Mouse (Mus musculus): Measurements from ENCODE around the gene Dmbx1. TPM values are rescaled to one million over a fixed set of nuclear protein-coding genes. Genes with fewer than 3 reads are reported as not detected.

The Dmbx1 gene
- total RNA-seq, 1 experiment from 2014 or later, result not detected

- no peak for ATAC-seq (ENCODE audit: extremely low read depth, insufficient number of reproducible peaks, low FRiP score, poor library complexity, severe bottlenecking)
Measured at GRCm38 (mm10) chr4:115943669-115944314, 4.1 kb upstream of the Dmbx1 start.

GRCm38 (mm10) chr4:115941242-115941820, 1.6 kb upstream of the Dmbx1 start:
- no peak for ATAC-seq (ENCODE audit: extremely low read depth, insufficient number of reproducible peaks, low FRiP score, poor library complexity, severe bottlenecking)

- ATAC-seq (ENCODE audit: extremely low read depth, insufficient number of reproducible peaks, low FRiP score, poor library complexity, severe bottlenecking), result no peak
Measured at GRCm38 (mm10) chr4:115940681-115941080, 955 bp upstream of the Dmbx1 start.

- no peak for ATAC-seq (ENCODE audit: extremely low read depth, insufficient number of reproducible peaks, low FRiP score, poor library complexity, severe bottlenecking)
Measured at GRCm38 (mm10) chr4:115938276-115939160, 1.2 kb downstream of the Dmbx1 start.

DNA sequence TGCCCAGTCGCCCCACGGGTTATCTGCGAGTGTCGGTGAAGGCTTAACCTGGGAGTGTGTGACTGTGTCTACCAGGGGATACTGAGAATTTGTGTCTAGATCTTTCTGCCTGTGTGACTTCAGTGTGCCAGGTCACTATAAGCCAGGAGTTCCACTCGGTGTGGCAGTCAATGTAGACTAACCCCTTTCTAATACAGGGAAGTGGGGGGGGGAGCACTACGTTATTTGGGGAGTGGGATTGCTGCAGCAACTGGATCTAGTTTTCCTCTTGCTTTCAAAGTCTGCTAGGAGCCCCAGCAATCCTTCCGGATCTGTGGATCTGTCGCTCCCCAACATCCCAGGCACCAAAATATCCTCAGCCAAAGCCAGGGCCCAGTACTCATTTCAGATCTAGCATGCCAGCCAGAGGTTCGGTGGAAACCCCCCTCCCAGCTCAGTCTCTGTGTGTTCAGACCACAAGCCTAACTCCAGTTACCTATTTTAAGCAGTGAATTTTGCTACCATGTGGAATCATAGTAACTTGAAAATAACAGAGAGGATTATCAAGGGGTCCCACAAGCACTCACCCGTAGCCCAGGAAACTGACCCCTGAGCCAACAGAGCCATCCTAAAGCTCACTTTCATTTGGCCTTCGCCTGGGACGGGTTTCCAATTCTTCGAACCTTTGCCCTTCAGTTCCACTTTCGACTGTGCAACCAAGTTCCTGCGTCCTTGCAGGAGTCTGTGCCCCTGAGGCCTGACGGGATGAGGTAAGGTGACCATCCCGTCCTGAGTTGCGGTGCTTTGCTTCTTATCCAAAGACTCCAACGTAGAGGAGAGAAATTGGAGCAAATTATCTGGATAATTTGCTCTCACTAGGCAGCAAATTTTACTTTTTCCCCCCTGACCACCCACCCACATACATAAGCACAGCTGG, 2.4 kb downstream of the Dmbx1 start:
- ATAC-seq (ENCODE audit: extremely low read depth, insufficient number of reproducible peaks, low FRiP score, poor library complexity, severe bottlenecking), result no peak

DNA sequence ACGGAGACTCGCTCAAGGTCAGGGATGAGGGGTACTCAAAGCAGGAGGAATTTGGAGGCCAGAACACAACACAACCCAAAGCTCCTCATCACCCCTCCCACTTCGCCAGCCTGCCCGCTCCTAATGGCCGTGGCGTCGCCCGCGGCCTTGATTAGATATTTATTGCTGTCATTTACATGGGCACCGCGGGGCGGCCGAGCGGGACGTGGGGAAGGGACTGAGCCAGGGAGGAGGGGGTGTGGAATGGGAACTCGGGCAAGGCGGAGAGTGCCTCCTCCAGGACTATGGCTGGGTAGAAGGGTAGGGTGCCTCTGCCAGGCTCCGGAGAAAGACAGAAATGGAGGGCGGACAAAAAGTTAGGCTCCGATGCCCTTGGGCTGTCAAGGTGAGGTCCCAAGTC, 3.1 kb downstream of the Dmbx1 start:
- ATAC-seq (ENCODE audit: extremely low read depth, insufficient number of reproducible peaks, low FRiP score, poor library complexity, severe bottlenecking), result no peak

- ATAC-seq (ENCODE audit: extremely low read depth, insufficient number of reproducible peaks, low FRiP score, poor library complexity, severe bottlenecking), result no peak
Measured at GRCm38 (mm10) chr4:115935835-115936581, 3.7 kb downstream of the Dmbx1 start.

DNA sequence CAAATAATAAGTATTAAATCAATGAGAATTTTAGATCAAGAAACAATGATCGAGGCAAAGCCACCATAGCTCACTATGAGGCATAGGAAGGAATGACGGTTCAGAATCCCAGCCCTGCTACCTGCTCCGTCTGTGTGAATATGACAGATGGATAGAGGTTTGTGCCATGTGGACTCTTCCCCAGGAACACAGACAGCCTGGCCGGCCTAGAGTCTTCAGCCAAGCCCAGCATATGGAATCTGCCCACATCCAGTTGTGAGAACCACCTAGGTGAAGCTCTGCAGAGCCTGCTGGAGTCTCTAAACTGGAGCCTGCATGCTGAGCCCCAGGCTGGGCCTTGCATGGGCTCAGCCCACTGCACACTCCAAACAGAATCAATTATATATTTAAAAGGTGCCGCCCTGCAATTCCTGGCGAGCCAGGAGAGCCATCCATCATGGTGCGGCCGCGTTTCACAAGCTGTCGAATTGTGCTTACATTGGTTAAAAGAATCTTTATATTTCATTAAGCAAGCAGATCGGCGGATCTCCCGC, 8.1 kb downstream of the Dmbx1 start:
- no peak for ATAC-seq (ENCODE audit: extremely low read depth, insufficient number of reproducible peaks, low FRiP score, poor library complexity, severe bottlenecking)

- no peak for ATAC-seq (ENCODE audit: extremely low read depth, insufficient number of reproducible peaks, low FRiP score, poor library complexity, severe bottlenecking)
Measured at GRCm38 (mm10) chr4:115927637-115928036, 12.1 kb downstream of the Dmbx1 start.

GRCm38 (mm10) chr4:115923262-115923880, 16.4 kb downstream of the Dmbx1 start:
- ATAC-seq (ENCODE audit: extremely low read depth, insufficient number of reproducible peaks, low FRiP score, poor library complexity, severe bottlenecking), result no peak

GRCm38 (mm10) chr4:115922688-115923087, 17.0 kb downstream of the Dmbx1 start:
- no peak for ATAC-seq (ENCODE audit: extremely low read depth, insufficient number of reproducible peaks, low FRiP score, poor library complexity, severe bottlenecking)

DNA sequence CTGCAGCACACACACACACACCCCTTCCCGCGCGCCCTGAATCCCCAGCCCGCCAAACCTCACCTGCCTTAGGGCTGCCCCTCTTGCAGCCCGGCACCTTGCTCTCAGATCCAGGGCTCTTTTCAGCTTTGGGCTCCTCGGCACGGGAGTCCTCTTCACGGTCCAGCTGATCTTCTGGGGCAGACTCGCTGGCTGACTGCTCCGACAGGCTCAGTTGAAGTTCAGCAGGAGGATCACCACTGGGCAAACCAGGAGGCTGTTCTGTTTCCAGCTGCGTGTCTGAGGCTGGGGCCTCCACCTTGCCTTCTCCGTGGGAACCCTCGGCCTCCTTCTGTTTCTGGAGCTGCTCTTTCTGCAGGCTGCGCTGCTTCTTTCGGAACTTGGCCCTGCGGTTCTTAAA, 19.8 kb downstream of the Dmbx1 start:
- ATAC-seq (ENCODE audit: extremely low read depth, insufficient number of reproducible peaks, low FRiP score, poor library complexity, severe bottlenecking), result no peak

- ATAC-seq (ENCODE audit: extremely low read depth, insufficient number of reproducible peaks, low FRiP score, poor library complexity, severe bottlenecking), result no peak
Measured at GRCm38 (mm10) chr4:115911586-115911985, 28.1 kb downstream of the Dmbx1 start.

GRCm38 (mm10) chr4:115908641-115909040, 31.1 kb downstream of the Dmbx1 start:
- ATAC-seq (ENCODE audit: extremely low read depth, insufficient number of reproducible peaks, low FRiP score, poor library complexity, severe bottlenecking), result no peak

DNA sequence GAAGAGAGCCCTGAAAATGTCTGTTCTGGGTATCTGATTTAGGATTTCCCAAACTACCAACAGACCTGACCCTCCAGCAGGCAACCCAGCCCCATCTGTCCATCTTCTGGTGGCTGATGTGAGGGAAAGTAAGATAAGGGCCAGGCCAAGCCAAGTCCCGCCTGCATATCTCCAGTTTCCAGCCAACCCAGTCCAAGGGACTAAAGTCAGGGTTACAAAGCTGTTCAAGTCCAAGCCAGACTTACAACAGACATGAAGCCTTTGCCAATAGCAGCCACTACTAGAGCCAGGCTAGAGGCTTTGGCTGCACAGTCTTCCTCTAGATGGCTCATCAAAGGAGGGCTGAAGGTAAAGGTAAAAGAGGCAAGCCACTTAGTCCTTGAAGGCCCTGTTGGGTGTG, 31.7 kb downstream of the Dmbx1 start:
- ATAC-seq (ENCODE audit: extremely low read depth, insufficient number of reproducible peaks, low FRiP score, poor library complexity, severe bottlenecking), result no peak

GRCm38 (mm10) chr4:115906791-115907190, 32.9 kb downstream of the Dmbx1 start:
- no peak for ATAC-seq (ENCODE audit: extremely low read depth, insufficient number of reproducible peaks, low FRiP score, poor library complexity, severe bottlenecking)

- no peak for ATAC-seq (ENCODE audit: extremely low read depth, insufficient number of reproducible peaks, low FRiP score, poor library complexity, severe bottlenecking)
Measured at GRCm38 (mm10) chr4:115905701-115906100, 34.0 kb downstream of the Dmbx1 start.

DNA sequence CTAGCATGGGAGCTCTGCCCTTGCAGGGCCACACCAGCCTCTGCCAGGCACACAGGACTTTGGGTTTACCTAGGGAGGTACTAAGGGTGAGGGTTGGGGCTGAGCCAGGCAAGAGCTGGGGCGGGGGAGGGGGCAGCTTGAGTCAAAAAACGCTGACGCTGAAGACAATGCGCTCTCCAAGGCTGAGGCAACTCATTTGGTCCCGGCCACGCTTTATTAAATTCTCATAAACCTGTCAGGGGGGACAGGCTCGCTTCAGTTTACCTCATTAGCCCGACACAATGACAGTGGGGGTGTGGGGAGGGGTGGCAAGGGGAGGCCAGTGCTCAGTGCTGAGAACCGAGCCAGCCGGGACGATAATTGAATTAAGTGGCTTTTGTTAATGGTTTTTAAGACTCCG, 35.4 kb downstream of the Dmbx1 start:
- no peak for ATAC-seq (ENCODE audit: extremely low read depth, insufficient number of reproducible peaks, low FRiP score, poor library complexity, severe bottlenecking)

All from neutrophil, adult 5-6 weeks (primary cell).